In genomic region chr4:114686091-114686490, GRCm38 (mm10) we compare ENCODE assay signal across 16 mouse cellular contexts.
A peak's percentile ranks its signal among the peaks of the same experiment; 100 is the strongest.
DNase-seq lines count a peak whose midpoint lies in the region; ATAC-seq and TF ChIP-seq lines count a peak whose summit lies in the region.
"Had no signal": no experiment of that assay in that cellular context is flagged by ENCODE, and none has a peak within 500 bp of the region (broad histone marks: within the 10 kb centered on the region; RNA-seq: fewer than 3 reads in every experiment).

No protein-coding gene starts in this region.

- no peak for DNase-seq in midbrain, embryonic 10.5 days (ENCODE audit: low spot score)
- DNase-seq in midbrain, postnatal 0 days (ENCODE audit: low spot score): no peak
- no peak for DNase-seq in embryonic facial prominence, embryonic 10.5 days (ENCODE audit: low spot score)
- DNase-seq in embryonic facial prominence, embryonic 14.5 days (ENCODE audit: low spot score): no peak
- DNase-seq in adrenal gland, postnatal 36 days: no peak
- DNase-seq in adrenal gland, postnatal 25 days: no peak
- DNase-seq: adrenal gland, adult 8-10 months; cerebellum, adult 9-10 months; gastrocnemius, postnatal 36 days; heart, adult 2 months; lung, adult 18-20 months had no signal

- no peaks in the 10 kb centered on the region for H3K36me3 ChIP-seq in midbrain, embryonic 10.5 days
- no peaks in the 10 kb centered on the region for H3K36me3 ChIP-seq in midbrain, postnatal 0 days (ENCODE audit: insufficient read depth, low read length)
- no peaks in the 10 kb centered on the region for H3K36me3 ChIP-seq in embryonic facial prominence, embryonic 10.5 days (replicated peaks)
- no peaks in the 10 kb centered on the region for H3K36me3 ChIP-seq in embryonic facial prominence, embryonic 14.5 days (ENCODE audit: control insufficient read depth, insufficient read depth, low read length)
- H3K36me3 ChIP-seq in limb, embryonic 12.5 days: no peaks in the 10 kb centered on the region
- H3K36me3 ChIP-seq: limb, embryonic 13.5 days; liver, embryonic 12.5 days had no signal

- no peak overlapping the region for H3K4me3 ChIP-seq in midbrain, embryonic 10.5 days
- H3K4me3 ChIP-seq in midbrain, postnatal 0 days (ENCODE audit: low read depth, low read length): no peak overlapping the region
- H3K4me3 ChIP-seq in embryonic facial prominence, embryonic 10.5 days: 0 out of 2 replicates have a peak overlapping the region, but pooled peaks have one; percentile 42
- no peak overlapping the region for H3K4me3 ChIP-seq in embryonic facial prominence, embryonic 14.5 days (ENCODE audit: low read depth, low read length)
- H3K4me3 ChIP-seq in limb, embryonic 12.5 days (replicated peaks): no peak overlapping the region
- H3K4me3 ChIP-seq: heart, adult 2 months; liver, embryonic 12.5 days had no signal

- ATAC-seq in midbrain, postnatal 0 days (ENCODE audit: low FRiP score): no peak
- ATAC-seq in embryonic facial prominence, embryonic 14.5 days (ENCODE audit: low read depth): no peak
- ATAC-seq in limb, embryonic 12.5 days (ENCODE audit: insufficient number of reproducible peaks, insufficient read depth, low FRiP score, low TSS enrichment, low read depth): no peak
- ATAC-seq: liver, embryonic 12.5 days had no signal

- no peak overlapping the region for H3K4me2 ChIP-seq in midbrain, postnatal 0 days (ENCODE audit: low read depth, low read length, poor library complexity, severe bottlenecking)
- peak overlapping the region; percentile 47; the same call in 1 of the 2 replicates for H3K4me2 ChIP-seq in embryonic facial prominence, embryonic 14.5 days (ENCODE audit: low read depth, low read length)
- H3K4me2 ChIP-seq in limb, embryonic 12.5 days: peak overlapping the region; percentile 49; the same call in 1 of the 2 replicates

- H3K4me1 ChIP-seq in midbrain, embryonic 10.5 days: peaks cover 18% of the 10 kb centered on the region
- 0 out of 2 replicates have a peak, but pooled peaks cover 3% of the 10 kb centered on the region for H3K4me1 ChIP-seq in midbrain, postnatal 0 days (ENCODE audit: insufficient read depth, low read length)
- peaks cover 72% of the 10 kb centered on the region for H3K4me1 ChIP-seq in embryonic facial prominence, embryonic 10.5 days
- H3K4me1 ChIP-seq in embryonic facial prominence, embryonic 14.5 days (ENCODE audit: control insufficient read depth, insufficient read depth, low read length): peaks cover 11% of the 10 kb centered on the region; the same call in 1 of the 2 replicates
- H3K4me1 ChIP-seq in limb, embryonic 12.5 days (replicated peaks): peaks cover 51% of the 10 kb centered on the region
- H3K4me1 ChIP-seq: liver, embryonic 12.5 days had no signal

- no peaks in the 10 kb centered on the region for H3K9me3 ChIP-seq in midbrain, embryonic 10.5 days (replicated peaks)
- H3K9me3 ChIP-seq in midbrain, postnatal 0 days (ENCODE audit: low read length): no peaks in the 10 kb centered on the region
- H3K9me3 ChIP-seq in embryonic facial prominence, embryonic 10.5 days: no peaks in the 10 kb centered on the region
- no peaks in the 10 kb centered on the region for H3K9me3 ChIP-seq in embryonic facial prominence, embryonic 14.5 days (ENCODE audit: control insufficient read depth, low read length)
- H3K9me3 ChIP-seq in limb, embryonic 12.5 days: no peaks in the 10 kb centered on the region
- H3K9me3 ChIP-seq: limb, embryonic 13.5 days; liver, embryonic 12.5 days had no signal

- H3K27me3 ChIP-seq in midbrain, embryonic 10.5 days (ENCODE audit: low read depth, poor library complexity, severe bottlenecking): peaks cover 59% of the 10 kb centered on the region
- H3K27me3 ChIP-seq in midbrain, postnatal 0 days (ENCODE audit: insufficient read depth, low read length): no peaks in the 10 kb centered on the region
- H3K27me3 ChIP-seq in embryonic facial prominence, embryonic 10.5 days (replicated peaks; ENCODE audit: low read depth, poor library complexity, severe bottlenecking): peaks cover 87% of the 10 kb centered on the region
- H3K27me3 ChIP-seq in embryonic facial prominence, embryonic 14.5 days (replicated peaks; ENCODE audit: control insufficient read depth, insufficient read depth, low read length): peaks cover 14% of the 10 kb centered on the region
- peaks cover 70% of the 10 kb centered on the region for H3K27me3 ChIP-seq in limb, embryonic 12.5 days

- WGBS in midbrain, embryonic 10.5 days: 63% methylated on average over 4 of the region's 4 CpGs
- 72% methylated on average over 4 of the region's 4 CpGs for WGBS in midbrain, postnatal 0 days
- WGBS in embryonic facial prominence, embryonic 10.5 days: 29% methylated on average over 4 of the region's 4 CpGs
- 41% methylated on average over 4 of the region's 4 CpGs for WGBS in embryonic facial prominence, embryonic 14.5 days
- 35% methylated on average over 4 of the region's 4 CpGs for WGBS in limb, embryonic 12.5 days

- H3K9ac ChIP-seq in midbrain, postnatal 0 days (replicated peaks; ENCODE audit: low read length, poor library complexity, severe bottlenecking): no peak overlapping the region
- no peak overlapping the region for H3K9ac ChIP-seq in embryonic facial prominence, embryonic 14.5 days (ENCODE audit: low read depth, low read length)
- no peak overlapping the region for H3K9ac ChIP-seq in limb, embryonic 12.5 days (replicated peaks)
- H3K9ac ChIP-seq: limb, embryonic 13.5 days; liver, embryonic 12.5 days had no signal

- peak overlapping the region; percentile 33; the same call in 1 of the 2 replicates for H3K27ac ChIP-seq in midbrain, embryonic 10.5 days (replicated peaks)
- H3K27ac ChIP-seq in midbrain, postnatal 0 days (ENCODE audit: low read depth, low read length): no peak overlapping the region
- peak overlapping the region; percentile 55; the same call in 1 of the 2 replicates for H3K27ac ChIP-seq in embryonic facial prominence, embryonic 10.5 days (replicated peaks)
- H3K27ac ChIP-seq in embryonic facial prominence, embryonic 14.5 days (replicated peaks; ENCODE audit: low read depth, low read length): no peak overlapping the region
- no peak overlapping the region for H3K27ac ChIP-seq in limb, embryonic 12.5 days
- H3K27ac ChIP-seq: heart, adult 2 months; hindbrain, postnatal 0 days; layer of hippocampus, adult 2 months; limb, embryonic 13.5 days; liver, embryonic 12.5 days had no signal

- TF ChIP-seq CTCF in midbrain, postnatal 0 days (IDR thresholded peaks at IDR 0.05): no peak

Comparison
In these comparisons a context has a peak if more than half of its experiments do, and no peak if none do; other contexts are left out.
1. H3K27ac ChIP-seq: peak in midbrain, embryonic 10.5 days (single experiment) and embryonic facial prominence, embryonic 10.5 days (single experiment); none in midbrain, postnatal 0 days (single experiment), embryonic facial prominence, embryonic 14.5 days (single experiment) and limb, embryonic 12.5 days (single experiment).